Mouse (Mus musculus) brown adipose tissue, adult 24 weeks (tissue): ENCODE data around the gene Slc38a9. TPM values are rescaled to one million over a fixed set of nuclear protein-coding genes. Genes with fewer than 3 reads are reported as not detected.
A peak's percentile ranks its signal among the peaks of the same experiment; 100 is the strongest.

Experiments used
- H3K27ac ChIP-seq: fragments of 200-500 bp; replicated peaks from 2 replicates; pipeline ENCODE4 v1.5.1; 2012; ENCODE audit warnings: low read depth, mild to moderate bottlenecking, low read length
- H3K4me1 ChIP-seq: fragments of 200-500 bp; 2 replicates; pipeline ENCODE4 v1.6.1; 2012; ENCODE audit warnings: low read length, mixed read lengths; ENCODE audit not compliant: control insufficient read depth, insufficient read depth, insufficient read length
- H3K4me3 ChIP-seq: fragments of 200-500 bp; 2 replicates; pipeline ENCODE4 v1.5.1; 2012; ENCODE audit warnings: low read depth, mild to moderate bottlenecking, low read length, moderate library complexity; ENCODE audit not compliant: insufficient read depth
- polyA plus RNA-seq: library from polyadenylated mRNA; stranded (reverse); fragments of >200 nt; gene quantifications from 2 replicates; pipeline ENCODE4 v1.2.4, GENCODE M21; 2012; ENCODE audit not compliant: missing spikeins, insufficient read depth, insufficient read length

Gene Slc38a9
- polyA plus RNA-seq, 1 experiment: 6.3 TPM

- Histone ChIP-seq H3K27ac (peak overlapping the region; percentile 97), H3K4me3 (no peak overlapping the region), H3K4me1 (peaks cover 33% of the 10 kb centered on the region)
These were observed 102.0 kb downstream of the Slc38a9 start for GRCm38 (mm10) chr13:112762548-112762947.

- H3K4me1 ChIP-seq: peaks cover 33% of the 10 kb centered on the region
- peak overlapping the region; percentile 97 for H3K27ac ChIP-seq
These were observed 103.1 kb downstream of the Slc38a9 start for GRCm38 (mm10) chr13:112763531-112764091.

GRCm38 (mm10) chr13:112764556-112764955 is 104.0 kb downstream of the Slc38a9 start:
- peak overlapping the region; percentile 97 for H3K27ac ChIP-seq
- no peak overlapping the region for H3K4me3 ChIP-seq
- peaks cover 33% of the 10 kb centered on the region for H3K4me1 ChIP-seq

More at GRCm38 (mm10) chr13:112763531-112764091, 103.1 kb downstream of the Slc38a9 start:
- H3K4me3 ChIP-seq: no peak overlapping the region

- peak overlapping the region; percentile 97 for H3K27ac ChIP-seq
- H3K4me1 ChIP-seq: peaks cover 30% of the 10 kb centered on the region
- H3K4me3 ChIP-seq: no peak overlapping the region
These were observed 105.1 kb downstream of the Slc38a9 start for GRCm38 (mm10) chr13:112765654-112766053.

- peak overlapping the region; percentile 81 for H3K27ac ChIP-seq
- H3K4me1 ChIP-seq: peaks cover 17% of the 10 kb centered on the region; the same call in 1 of the 2 replicates
- no peak overlapping the region for H3K4me3 ChIP-seq
These were observed 110.2 kb downstream of the Slc38a9 start for GRCm38 (mm10) chr13:112770528-112771328.

GRCm38 (mm10) chr13:112771447-112772208 is 111.1 kb downstream of the Slc38a9 start:
- H3K4me1 ChIP-seq: peaks cover 19% of the 10 kb centered on the region; the same call in 1 of the 2 replicates
- no peak overlapping the region for H3K4me3 ChIP-seq

GRCm38 (mm10) chr13:112772252-112772651 is 111.7 kb downstream of the Slc38a9 start:
- H3K4me1 ChIP-seq: peaks cover 19% of the 10 kb centered on the region; the same call in 1 of the 2 replicates
- H3K4me3 ChIP-seq: no peak overlapping the region
- H3K27ac ChIP-seq: peak overlapping the region; percentile 79

More at GRCm38 (mm10) chr13:112771447-112772208, 111.1 kb downstream of the Slc38a9 start:
- H3K27ac ChIP-seq: peak overlapping the region; percentile 81

GRCm38 (mm10) chr13:112772861-112773260 is 112.3 kb downstream of the Slc38a9 start:
- peaks cover 19% of the 10 kb centered on the region; the same call in 1 of the 2 replicates for H3K4me1 ChIP-seq
- peak overlapping the region; percentile 79 for H3K27ac ChIP-seq
- H3K4me3 ChIP-seq: no peak overlapping the region

GRCm38 (mm10) chr13:112773991-112774675 is 113.6 kb downstream of the Slc38a9 start:
- no peak overlapping the region for H3K4me3 ChIP-seq
- H3K27ac ChIP-seq: no peak overlapping the region
- H3K4me1 ChIP-seq: peaks cover 19% of the 10 kb centered on the region; the same call in 1 of the 2 replicates

- peaks cover 23% of the 10 kb centered on the region; the same call in 1 of the 2 replicates for H3K4me1 ChIP-seq
- peak overlapping the region; percentile 44 for H3K27ac ChIP-seq
- H3K4me3 ChIP-seq: no peak overlapping the region
These were observed 115.3 kb downstream of the Slc38a9 start for GRCm38 (mm10) chr13:112775856-112776255.

GRCm38 (mm10) chr13:112778407-112778806 is 117.9 kb downstream of the Slc38a9 start:
- H3K4me1 ChIP-seq: peaks cover 17% of the 10 kb centered on the region; the same call in 1 of the 2 replicates
- H3K27ac ChIP-seq: no peak overlapping the region

GRCm38 (mm10) chr13:112785305-112785704 is 124.8 kb downstream of the Slc38a9 start:
- peaks cover 10% of the 10 kb centered on the region; the same call in 1 of the 2 replicates for H3K4me1 ChIP-seq
- no peak overlapping the region for H3K4me3 ChIP-seq
- H3K27ac ChIP-seq: no peak overlapping the region

More at GRCm38 (mm10) chr13:112778407-112778806, 117.9 kb downstream of the Slc38a9 start:
- H3K4me3 ChIP-seq: no peak overlapping the region

- H3K27ac ChIP-seq: no peak overlapping the region
- H3K4me3 ChIP-seq: no peak overlapping the region
- peaks cover 5% of the 10 kb centered on the region; the same call in 1 of the 2 replicates for H3K4me1 ChIP-seq
These were observed 125.6 kb downstream of the Slc38a9 start for GRCm38 (mm10) chr13:112786142-112786541.

- Histone ChIP-seq H3K4me1 (peaks cover 4% of the 10 kb centered on the region; the same call in 1 of the 2 replicates), H3K27ac (no peak overlapping the region), H3K4me3 (no peak overlapping the region)
These were observed 126.5 kb downstream of the Slc38a9 start for GRCm38 (mm10) chr13:112786942-112787533.
